Mouse (Mus musculus): ENCODE results near the gene Tspan4. TPM values are rescaled to one million over a fixed set of nuclear protein-coding genes. Genes with fewer than 3 reads are reported as not detected.

The Tspan4 gene
- 13.2 and 16.4 TPM in 2 replicates for polyA plus RNA-seq (2011; ENCODE audit: insufficient read depth, insufficient read length, low replicate concordance, missing spikeins)

- Histone ChIP-seq H3K27ac (ENCODE audit: control insufficient read depth, insufficient read depth, low read depth, low read length, poor library complexity) (peak within 1 kb of the TSS; percentile 80), H3K4me1 (ENCODE audit: control insufficient read depth, insufficient read depth, low read length) (peaks cover 7% of the 10 kb centered on the region), H3K4me3 (replicated peaks; ENCODE audit: control insufficient read depth, low read depth, low read length) (peak within 1 kb of the TSS; percentile 77)
- WGBS: under 1% methylated on average over 87 of the region's 87 CpGs
- TF ChIP-seq CTCF (IDR thresholded peaks at IDR 0.05; ENCODE audit: control insufficient read depth, insufficient read depth, low read length) (no peak), POLR2A (IDR thresholded peaks at IDR 0.05; ENCODE audit: borderline replicate concordance, control insufficient read depth, low read depth, low read length) (peak; percentile 71; the same call in 1 of the 2 replicates)
Measured at GRCm38 (mm10) chr7:141475011-141475804, at the start of gene Tspan4, which contains the start of gene Polr2l. Gene Tspan4 (plus strand): TSS chr7:141475240. Gene Polr2l (minus strand): TSS chr7:141475132.

GRCm38 (mm10) chr7:141426948-141427730, 47.9 kb upstream of the Tspan4 start:
- 80% methylated on average over 12 of the region's 12 CpGs for WGBS
- no peak overlapping the region for H3K4me3 ChIP-seq (replicated peaks; ENCODE audit: control insufficient read depth, low read depth, low read length)
- H3K27ac ChIP-seq (ENCODE audit: control insufficient read depth, insufficient read depth, low read depth, low read length, poor library complexity): no peak overlapping the region
- TF ChIP-seq CTCF (IDR thresholded peaks at IDR 0.05; ENCODE audit: control insufficient read depth, insufficient read depth, low read length) (no peak), POLR2A (IDR thresholded peaks at IDR 0.05; ENCODE audit: borderline replicate concordance, control insufficient read depth, low read depth, low read length) (no peak)
- H3K4me1 ChIP-seq (ENCODE audit: control insufficient read depth, insufficient read depth, low read length): no peaks in the 10 kb centered on the region; the same call in 1 of the 2 replicates

GRCm38 (mm10) chr7:141428701-141429100, 46.3 kb upstream of the Tspan4 start:
- Histone ChIP-seq H3K27ac (ENCODE audit: control insufficient read depth, insufficient read depth, low read depth, low read length, poor library complexity) (no peak overlapping the region), H3K4me1 (ENCODE audit: control insufficient read depth, insufficient read depth, low read length) (no peaks in the 10 kb centered on the region; the same call in 1 of the 2 replicates), H3K4me3 (replicated peaks; ENCODE audit: control insufficient read depth, low read depth, low read length) (no peak overlapping the region)
- TF ChIP-seq CTCF (IDR thresholded peaks at IDR 0.05; ENCODE audit: control insufficient read depth, insufficient read depth, low read length) (no peak), POLR2A (IDR thresholded peaks at IDR 0.05; ENCODE audit: borderline replicate concordance, control insufficient read depth, low read depth, low read length) (no peak)
- WGBS: 78% methylated on average over 5 of the region's 5 CpGs

- TF ChIP-seq CTCF (IDR thresholded peaks at IDR 0.05; ENCODE audit: control insufficient read depth, insufficient read depth, low read length) (no peak), POLR2A (IDR thresholded peaks at IDR 0.05; ENCODE audit: borderline replicate concordance, control insufficient read depth, low read depth, low read length) (no peak)
- H3K27ac ChIP-seq (ENCODE audit: control insufficient read depth, insufficient read depth, low read depth, low read length, poor library complexity): no peak within 1 kb of the TSS
- WGBS: 69% methylated on average over 19 of the region's 19 CpGs
- no peak within 1 kb of the TSS for H3K4me3 ChIP-seq (replicated peaks; ENCODE audit: control insufficient read depth, low read depth, low read length)
- no peaks in the 10 kb centered on the region; the same call in 1 of the 2 replicates for H3K4me1 ChIP-seq (ENCODE audit: control insufficient read depth, insufficient read depth, low read length)
Measured at GRCm38 (mm10) chr7:141429310-141429709, 45.7 kb upstream of the Tspan4 start, which contains the start of gene Cend1. Gene Cend1 (minus strand): TSS chr7:141429491.

GRCm38 (mm10) chr7:141429840-141430584, 45.0 kb upstream of the Tspan4 start:
- TF ChIP-seq CTCF (IDR thresholded peaks at IDR 0.05; ENCODE audit: control insufficient read depth, insufficient read depth, low read length) (no peak), POLR2A (IDR thresholded peaks at IDR 0.05; ENCODE audit: borderline replicate concordance, control insufficient read depth, low read depth, low read length) (no peak)
- H3K27ac ChIP-seq (ENCODE audit: control insufficient read depth, insufficient read depth, low read depth, low read length, poor library complexity): no peak overlapping the region
- no peak overlapping the region for H3K4me3 ChIP-seq (replicated peaks; ENCODE audit: control insufficient read depth, low read depth, low read length)
- WGBS: 87% methylated on average over 9 of the region's 9 CpGs
- H3K4me1 ChIP-seq (ENCODE audit: control insufficient read depth, insufficient read depth, low read length): peaks cover 1% of the 10 kb centered on the region

- Histone ChIP-seq H3K4me1 (ENCODE audit: control insufficient read depth, insufficient read depth, low read length) (peaks cover 3% of the 10 kb centered on the region), H3K4me3 (replicated peaks; ENCODE audit: control insufficient read depth, low read depth, low read length) (no peak overlapping the region), H3K27ac (ENCODE audit: control insufficient read depth, insufficient read depth, low read depth, low read length, poor library complexity) (no peak overlapping the region)
- TF ChIP-seq CTCF (IDR thresholded peaks at IDR 0.05; ENCODE audit: control insufficient read depth, insufficient read depth, low read length): no peak
- no peak for TF ChIP-seq POLR2A (IDR thresholded peaks at IDR 0.05; ENCODE audit: borderline replicate concordance, control insufficient read depth, low read depth, low read length)
- 86% methylated on average over 9 of the region's 9 CpGs for WGBS
Measured at GRCm38 (mm10) chr7:141430585-141431240, 44.3 kb upstream of the Tspan4 start.

- H3K4me3 ChIP-seq (replicated peaks; ENCODE audit: control insufficient read depth, low read depth, low read length): no peak overlapping the region
- H3K4me1 ChIP-seq (ENCODE audit: control insufficient read depth, insufficient read depth, low read length): peaks cover 4% of the 10 kb centered on the region
- TF ChIP-seq POLR2A (IDR thresholded peaks at IDR 0.05; ENCODE audit: borderline replicate concordance, control insufficient read depth, low read depth, low read length) (no peak), CTCF (IDR thresholded peaks at IDR 0.05; ENCODE audit: control insufficient read depth, insufficient read depth, low read length) (no peak)
- no peak overlapping the region for H3K27ac ChIP-seq (ENCODE audit: control insufficient read depth, insufficient read depth, low read depth, low read length, poor library complexity)
- WGBS: 88% methylated on average over 19 of the region's 19 CpGs
Measured at GRCm38 (mm10) chr7:141431434-141432185, 43.4 kb upstream of the Tspan4 start.
